Mouse (Mus musculus): Measurements from ENCODE around the gene Lrriq1. TPM values are rescaled to one million over a fixed set of nuclear protein-coding genes. Genes with fewer than 3 reads are reported as not detected.

Lrriq1 gene
- total RNA-seq, 2 experiments from 2014 or later: 4.1 TPM

DNA sequence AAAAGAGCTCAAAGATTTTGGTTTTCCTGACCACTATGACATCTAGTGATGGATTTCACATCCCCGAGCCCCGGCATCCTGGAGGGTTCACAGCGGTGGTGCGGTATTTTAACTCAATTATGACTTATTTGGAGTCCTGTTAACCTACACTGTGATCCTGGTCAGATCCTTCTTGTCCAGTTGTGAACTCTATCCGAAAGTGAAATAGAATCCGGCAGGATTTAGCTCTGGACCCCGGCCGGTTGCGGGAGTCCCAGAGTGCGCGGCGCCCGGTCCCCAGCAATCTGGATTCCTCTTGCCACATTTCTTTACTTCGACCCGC, 208.2 kb downstream of the Lrriq1 start:
- Histone ChIP-seq H3K27ac (no peak overlapping the region), H3K4me3 (no peak overlapping the region)
- TF ChIP-seq CTCF (IDR thresholded peaks at IDR 0.05): no peak
- intact Hi-C loops (cut with DNase I): no loop called here
- DNase-seq (ENCODE audit: extremely low spot score in 1 of 2, low spot score in 2 of 2): no peak

DNA sequence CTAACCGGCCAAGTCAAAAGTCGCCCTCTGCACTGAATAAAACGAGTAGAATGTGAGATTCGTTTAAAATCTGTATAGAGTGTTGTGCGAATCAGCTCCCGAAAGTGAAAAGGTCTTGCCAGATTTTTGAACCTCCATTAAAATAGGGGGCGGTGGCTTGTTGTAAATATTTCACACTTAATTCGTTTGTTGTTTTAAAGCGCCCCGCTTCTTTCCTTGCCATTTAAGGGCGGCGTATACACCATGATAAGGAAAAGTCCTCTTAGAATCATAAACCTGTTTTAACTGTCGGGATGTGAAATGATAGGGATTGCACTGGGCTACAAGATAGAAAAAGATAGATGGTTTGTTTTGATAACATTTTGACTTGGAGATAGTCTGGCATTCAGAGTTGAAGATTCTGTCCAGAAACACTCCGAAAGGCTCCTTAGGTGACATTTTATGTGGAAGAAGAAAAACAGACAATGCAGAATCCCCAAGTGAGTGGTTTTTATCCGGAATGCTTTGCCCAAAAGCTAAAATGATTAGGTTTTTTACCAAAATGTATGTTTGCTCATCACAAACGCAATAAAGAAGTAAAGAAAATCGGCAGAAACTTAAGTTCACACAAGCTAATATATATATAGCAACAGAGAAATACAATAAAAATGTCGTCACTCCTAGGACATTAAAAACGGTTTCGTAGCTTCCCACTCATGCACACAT, 208.7 kb downstream of the Lrriq1 start:
- intact Hi-C loops (cut with DNase I): no loop called here
- DNase-seq (ENCODE audit: extremely low spot score in 1 of 2, low spot score in 2 of 2): no peak

DNA sequence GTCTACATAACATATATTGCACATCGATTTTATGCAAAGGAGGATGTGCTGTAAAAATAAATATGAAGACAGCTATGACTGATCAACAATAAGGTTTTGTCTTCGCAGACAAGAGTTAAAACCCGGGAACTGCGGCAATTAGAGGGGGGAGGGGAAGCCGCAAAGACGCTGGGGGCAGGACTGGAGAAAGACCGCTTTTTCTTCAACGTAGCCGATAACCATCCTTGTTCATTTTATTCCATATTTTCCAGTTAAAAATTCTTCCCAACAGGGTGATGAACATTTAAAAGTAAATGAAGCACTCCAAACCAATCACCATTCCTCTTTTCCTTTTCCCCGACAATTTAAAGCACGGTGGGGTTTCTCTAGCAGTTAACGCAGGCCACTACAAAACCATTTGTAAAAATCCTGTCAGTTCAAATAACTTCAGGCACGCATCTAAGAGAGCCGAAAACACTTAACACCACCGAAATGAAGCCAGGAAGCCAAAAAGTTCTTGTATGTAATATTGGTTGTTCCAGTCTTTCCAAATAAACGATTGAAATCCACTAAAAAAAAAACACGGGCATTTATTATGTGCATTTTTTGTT, 209.4 kb downstream of the Lrriq1 start:
- intact Hi-C loops (cut with DNase I): no loop called here
- no peak overlapping the region for H3K27ac ChIP-seq
- no peak overlapping the region for H3K4me3 ChIP-seq
- no peak for TF ChIP-seq CTCF (IDR thresholded peaks at IDR 0.05)
- DNase-seq (ENCODE audit: extremely low spot score in 1 of 2, low spot score in 2 of 2): no peak

More for the DNA sequence above, 208.7 kb downstream of the Lrriq1 start:
- no peak overlapping the region for H3K4me3 ChIP-seq
- H3K27ac ChIP-seq: no peak overlapping the region
- TF ChIP-seq CTCF (IDR thresholded peaks at IDR 0.05): no peak

DNA sequence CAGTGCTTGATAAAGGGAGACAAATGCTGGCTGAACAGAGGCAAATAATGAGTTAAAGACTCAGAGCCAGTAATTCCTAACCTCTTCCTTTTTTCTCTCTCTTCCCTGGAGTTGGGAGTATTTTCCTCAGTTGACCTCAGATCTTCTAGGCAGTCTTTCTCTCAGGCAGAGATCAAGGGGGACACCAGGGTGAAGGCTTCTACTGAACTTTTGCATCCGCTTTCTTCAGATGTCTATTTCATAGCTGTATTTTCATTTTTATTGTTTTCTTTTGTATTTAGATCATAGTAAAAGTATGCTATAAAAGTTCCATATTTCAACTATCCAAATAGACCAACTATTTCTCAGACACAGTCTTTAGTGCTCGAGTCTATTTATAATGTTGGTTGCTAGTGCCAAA, 233.6 kb downstream of the Lrriq1 start:
- intact Hi-C loops (cut with DNase I): no loop called here
- no peak overlapping the region for H3K4me3 ChIP-seq
- no peak for TF ChIP-seq CTCF (IDR thresholded peaks at IDR 0.05)

DNA sequence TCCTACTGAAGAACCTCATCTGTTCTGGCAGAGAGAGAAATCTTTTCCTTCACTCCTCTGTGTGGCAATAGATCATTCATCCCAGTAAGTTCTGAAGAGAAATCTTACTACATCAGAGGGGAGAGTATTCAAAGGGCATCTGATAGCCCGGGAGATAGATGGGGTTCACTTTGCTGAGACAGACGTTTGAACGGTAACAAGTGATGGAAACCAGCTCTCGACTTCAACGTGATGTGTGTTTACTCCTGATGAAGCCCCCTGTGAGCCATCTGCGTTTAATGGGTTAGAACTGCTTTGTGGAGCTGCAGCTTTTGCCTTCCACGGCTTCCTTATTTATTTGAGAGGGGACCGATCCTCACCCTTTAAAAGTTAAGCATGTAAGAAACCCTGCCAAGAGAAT, 235.2 kb downstream of the Lrriq1 start:
- Histone ChIP-seq H3K27ac (no peak overlapping the region), H3K4me3 (no peak overlapping the region)
- DNase-seq (ENCODE audit: extremely low spot score in 1 of 2, low spot score in 2 of 2): no peak
- intact Hi-C loops (cut with DNase I): no loop called here
- TF ChIP-seq CTCF (IDR thresholded peaks at IDR 0.05): no peak

More for the DNA sequence above, 233.6 kb downstream of the Lrriq1 start:
- no peak overlapping the region for H3K27ac ChIP-seq
- DNase-seq (ENCODE audit: extremely low spot score in 1 of 2, low spot score in 2 of 2): no peak

DNA sequence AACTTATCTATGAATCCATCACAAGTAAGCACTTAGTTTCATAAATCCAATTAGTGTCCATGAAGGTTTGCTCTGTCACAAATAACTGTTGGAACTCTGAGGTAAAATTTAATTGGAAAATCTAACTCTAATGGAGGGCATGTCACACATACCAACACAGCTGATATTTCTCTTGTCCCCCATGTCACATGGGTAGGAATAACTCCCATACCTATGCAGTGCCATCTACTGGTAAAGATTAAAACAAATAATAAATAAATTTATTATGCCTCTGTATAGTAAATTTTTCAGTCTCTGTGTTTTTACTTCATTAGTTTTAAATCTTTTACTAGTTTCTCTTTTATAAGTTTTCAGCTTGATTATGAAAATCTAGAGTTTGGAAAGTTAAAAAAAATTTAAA, 236.5 kb downstream of the Lrriq1 start:
- no peak for DNase-seq (ENCODE audit: extremely low spot score in 1 of 2, low spot score in 2 of 2)
- Histone ChIP-seq H3K4me3 (no peak overlapping the region), H3K27ac (no peak overlapping the region)
- intact Hi-C loops (cut with DNase I): no loop called here
- TF ChIP-seq CTCF (IDR thresholded peaks at IDR 0.05): no peak; the same call in 1 of the 2 replicates

Other genes with a start within 250 kb of the Lrriq1 start
- under 1 TPM in 1 of 2 experiments, not detected in 1; 0.28 TPM for gene Alx1, start 206.1 kb downstream of the Lrriq1 start, total RNA-seq (2021)
- 10 to 100 TPM; 48.2 to 48.9 TPM for gene Slc6a15, start 131.5 kb upstream of the Lrriq1 start, total RNA-seq (2021)

All from left cerebral cortex, adult 2 months (tissue).